19 mouse cellular contexts compared by ENCODE assay signal in the genomic region with DNA sequence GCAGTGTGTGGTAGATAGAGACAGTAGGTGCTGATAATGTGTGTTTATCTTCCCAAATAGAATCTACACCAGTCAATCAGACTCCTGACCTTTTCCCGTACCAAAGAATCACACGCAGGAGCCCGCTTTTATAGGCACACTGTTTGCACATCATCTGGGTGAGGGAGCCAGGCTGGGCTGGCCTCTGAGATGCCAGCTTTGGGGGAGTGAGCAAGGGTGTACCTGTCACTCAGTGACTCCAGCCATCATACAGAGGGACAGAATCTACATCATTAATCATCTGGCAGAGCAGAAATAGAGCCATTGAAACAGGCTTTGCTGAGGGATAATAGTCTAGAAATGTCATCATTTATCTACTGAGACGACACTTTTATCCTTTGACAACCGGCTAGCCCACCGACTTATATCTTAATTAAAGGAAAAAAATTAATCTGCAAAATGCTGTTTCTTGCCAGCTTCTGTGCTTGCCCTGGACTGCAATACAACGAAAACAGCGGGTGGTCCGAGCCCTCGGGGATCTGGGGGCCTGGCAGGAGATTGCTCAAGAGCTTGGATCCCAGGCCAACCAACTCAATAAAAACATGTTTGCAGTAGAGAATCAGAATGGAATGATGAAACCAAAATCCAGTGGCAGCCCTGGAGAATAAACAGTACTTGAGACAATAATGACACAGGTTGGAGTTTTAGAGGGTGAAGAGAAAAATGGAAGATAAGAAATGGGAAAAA.
DNase-seq lines count a peak whose midpoint lies in the region; ATAC-seq and TF ChIP-seq lines count a peak whose summit lies in the region.
"Had no signal": no experiment of that assay in that cellular context is flagged by ENCODE, and none has a peak within 500 bp of the region (broad histone marks: within the 10 kb centered on the region; RNA-seq: fewer than 3 reads in every experiment).

No protein-coding gene starts in this region.

- no peaks in the 10 kb centered on the region for H3K4me1 ChIP-seq in lung, embryonic 14.5 days (ENCODE audit: insufficient read depth)
- no peaks in the 10 kb centered on the region for H3K4me1 ChIP-seq in lung, adult 2 months (ENCODE audit: control insufficient read depth, insufficient read depth, low read length)
- H3K4me1 ChIP-seq in midbrain, embryonic 16.5 days (ENCODE audit: control insufficient read depth, insufficient read depth, low read length) = peaks cover 25% of the 10 kb centered on the region

- no peak overlapping the region for H3K27ac ChIP-seq in lung, embryonic 14.5 days (ENCODE audit: low read depth)
- 0 out of 2 replicates have a peak overlapping the region, but pooled peaks have one; percentile 7 for H3K27ac ChIP-seq in midbrain, embryonic 16.5 days (ENCODE audit: low read length)
- H3K27ac ChIP-seq: kidney, postnatal 0 days; limb, embryonic 15.5 days; lung, embryonic 15.5 days had no signal

- H3K4me2 ChIP-seq in lung, embryonic 14.5 days = no peak overlapping the region
- H3K4me2 ChIP-seq in midbrain, embryonic 16.5 days (ENCODE audit: low read length) = no peak overlapping the region
- H3K4me2 ChIP-seq: limb, embryonic 15.5 days; lung, embryonic 15.5 days had no signal

- H3K9me3 ChIP-seq in lung, embryonic 14.5 days (ENCODE audit: low read depth, low read length) = no peaks in the 10 kb centered on the region
- H3K9me3 ChIP-seq in midbrain, embryonic 16.5 days (replicated peaks; ENCODE audit: control insufficient read depth, low read length, poor library complexity, severe bottlenecking) = no peaks in the 10 kb centered on the region
- H3K9me3 ChIP-seq: limb, embryonic 15.5 days; lung, embryonic 15.5 days had no signal

- H3K4me3 ChIP-seq in lung, embryonic 14.5 days (ENCODE audit: low read depth, low read length) = no peak overlapping the region
- no peak overlapping the region for H3K4me3 ChIP-seq in lung, adult 2 months (replicated peaks; ENCODE audit: extremely low read depth, low read depth, low read length)
- no peak overlapping the region for H3K4me3 ChIP-seq in midbrain, embryonic 16.5 days (ENCODE audit: low read depth, low read length)
- H3K4me3 ChIP-seq: limb, embryonic 15.5 days; lung, embryonic 15.5 days had no signal

- H3K27me3 ChIP-seq in lung, embryonic 14.5 days (ENCODE audit: insufficient read depth, low read length) = no peaks in the 10 kb centered on the region
- no peaks in the 10 kb centered on the region for H3K27me3 ChIP-seq in midbrain, embryonic 16.5 days (ENCODE audit: control insufficient read depth, insufficient read depth, low read depth, low read length)

- no peaks in the 10 kb centered on the region for H3K36me3 ChIP-seq in lung, embryonic 14.5 days (ENCODE audit: insufficient read depth)
- no peaks in the 10 kb centered on the region for H3K36me3 ChIP-seq in midbrain, embryonic 16.5 days (ENCODE audit: control insufficient read depth, insufficient read depth, low read length)
- H3K36me3 ChIP-seq: limb, embryonic 15.5 days; lung, embryonic 15.5 days had no signal

- WGBS in lung, embryonic 14.5 days = 45% methylated on average over 10 of the region's 10 CpGs
- 53% methylated on average over 10 of the region's 10 CpGs for WGBS in lung, adult 2 months
- WGBS in midbrain, embryonic 16.5 days = 58% methylated on average over 10 of the region's 10 CpGs

- ATAC-seq in lung, embryonic 14.5 days (ENCODE audit: insufficient read depth) = no peak
- ATAC-seq in midbrain, embryonic 16.5 days = no peak

- DNase-seq in gastrocnemius, adult 18-20 months (ENCODE audit: low spot score) = peak; percentile 43
- no peak for DNase-seq in gastrocnemius, postnatal 10 days
- DNase-seq in heart, postnatal 36 days = peak; percentile 25 to 39
- DNase-seq in heart, postnatal 4 days = no peak
- DNase-seq in lung, embryonic 14.5 days = peak; percentile 26
- no peak for DNase-seq in lung, adult 2 months
- DNase-seq in adrenal gland, adult 18-20 months (ENCODE audit: low spot score in 2 of 2) = no peak
- DNase-seq: adrenal gland, adult 8-10 months; embryo, embryonic 11 days; kidney, adult 18-20 months; layer of hippocampus, postnatal 36 days; lung, postnatal 4 days; right cerebral cortex, postnatal 25 days; thymus, adult 18-20 months; thymus, postnatal 4 days had no signal

- TF ChIP-seq CTCF in lung, embryonic 14.5 days (IDR thresholded peaks at IDR 0.05; ENCODE audit: low read depth) = no peak
- TF ChIP-seq CTCF in lung, adult 2 months (IDR thresholded peaks at IDR 0.05; ENCODE audit: insufficient read depth, low read length) = no peak

- TF ChIP-seq POLR2A in lung, adult 2 months (IDR thresholded peaks at IDR 0.05; ENCODE audit: borderline replicate concordance, extremely low read depth, low read depth, low read length) = no peak

- intact Hi-C loops in heart, postnatal 36 days (cut with DNase I) = no loop called here

- H3K9ac ChIP-seq in lung, embryonic 14.5 days = no peak overlapping the region
- no peak overlapping the region for H3K9ac ChIP-seq in midbrain, embryonic 16.5 days (ENCODE audit: low read depth, low read length)
- H3K9ac ChIP-seq: limb, embryonic 15.5 days; lung, embryonic 15.5 days had no signal

Comparison
In these comparisons a context has a peak if more than half of its experiments do, and no peak if none do; other contexts are left out.
1. DNase-seq: peak in gastrocnemius, adult 18-20 months (single experiment), heart, postnatal 36 days (2 of 2) and lung, embryonic 14.5 days (single experiment); none in gastrocnemius, postnatal 10 days (single experiment), heart, postnatal 4 days (single experiment), lung, adult 2 months (single experiment) and adrenal gland, adult 18-20 months (0 of 2).